ENCODE assay signal across 15 mouse cellular contexts in the genomic region with DNA sequence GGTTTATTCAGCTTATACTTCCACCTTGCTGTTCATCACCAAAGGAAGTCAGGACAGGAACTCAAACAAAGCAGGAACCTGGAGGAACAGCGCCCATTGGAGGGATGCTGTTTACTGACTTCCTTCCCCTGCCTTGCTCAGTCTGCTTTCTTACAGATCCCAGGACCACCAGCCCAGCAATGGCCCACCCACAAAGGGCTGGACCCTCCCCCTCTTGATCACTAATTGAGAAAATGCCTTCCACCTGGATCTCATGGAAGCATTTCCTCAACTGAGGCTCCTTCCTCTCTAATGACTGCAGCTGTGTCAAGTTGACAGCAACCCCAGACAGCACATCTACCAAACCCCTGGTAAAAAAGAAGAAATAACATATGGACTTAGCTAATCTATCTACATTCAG.
"Had no signal": no experiment of that assay in that cellular context is flagged by ENCODE, and none has a peak within 500 bp of the region (broad histone marks: within the 10 kb centered on the region; RNA-seq: fewer than 3 reads in every experiment).

No protein-coding gene starts in this region.

- H3K27ac ChIP-seq: kidney, embryonic 15.5 days; left cerebral cortex, adult 2 months; liver, embryonic 15.5 days; midbrain, embryonic 10.5 days; neural tube, embryonic 12.5 days; stomach, postnatal 0 days had no signal

- H3K27me3 ChIP-seq: kidney, embryonic 15.5 days; liver, embryonic 15.5 days; neural tube, embryonic 12.5 days had no signal

- H3K9me3 ChIP-seq: kidney, embryonic 15.5 days; liver, embryonic 15.5 days; midbrain, embryonic 10.5 days; neural tube, embryonic 12.5 days had no signal

- DNase-seq: kidney, postnatal 14 days; lung, adult 2 months; lung, postnatal 4 days; midbrain, embryonic 14.5 days; retina, postnatal 1 day; thymus, postnatal 14 days had no signal

- H3K4me3 ChIP-seq: kidney, embryonic 15.5 days; left cerebral cortex, adult 2 months; liver, embryonic 15.5 days; midbrain, embryonic 10.5 days; myocyte; neural tube, embryonic 12.5 days had no signal

- H3K9ac ChIP-seq: kidney, embryonic 15.5 days; liver, embryonic 15.5 days; neural tube, embryonic 12.5 days had no signal

- H3K36me3 ChIP-seq: kidney, embryonic 15.5 days; liver, embryonic 15.5 days had no signal

- H3K4me1 ChIP-seq: liver, embryonic 15.5 days had no signal

- H3K4me2 ChIP-seq: kidney, embryonic 15.5 days; liver, embryonic 11.5 days; liver, embryonic 15.5 days; neural tube, embryonic 12.5 days had no signal

- ATAC-seq: lung, postnatal 0 days had no signal
